Mouse (Mus musculus): ENCODE results near the gene Srebf2.

- TF ChIP-seq CTCF (conservative IDR thresholded peaks at IDR 0.05; ENCODE audit: low read length) (no peak), NANOG (IDR thresholded peaks at IDR 0.05; ENCODE audit: borderline replicate concordance, low read length) (no peak)
Observed at GRCm38 (mm10) chr15:82229542-82230045, 82.6 kb downstream of the Srebf2 start.
